Mouse (Mus musculus): ENCODE measurements around the gene Cabin1.

DNA sequence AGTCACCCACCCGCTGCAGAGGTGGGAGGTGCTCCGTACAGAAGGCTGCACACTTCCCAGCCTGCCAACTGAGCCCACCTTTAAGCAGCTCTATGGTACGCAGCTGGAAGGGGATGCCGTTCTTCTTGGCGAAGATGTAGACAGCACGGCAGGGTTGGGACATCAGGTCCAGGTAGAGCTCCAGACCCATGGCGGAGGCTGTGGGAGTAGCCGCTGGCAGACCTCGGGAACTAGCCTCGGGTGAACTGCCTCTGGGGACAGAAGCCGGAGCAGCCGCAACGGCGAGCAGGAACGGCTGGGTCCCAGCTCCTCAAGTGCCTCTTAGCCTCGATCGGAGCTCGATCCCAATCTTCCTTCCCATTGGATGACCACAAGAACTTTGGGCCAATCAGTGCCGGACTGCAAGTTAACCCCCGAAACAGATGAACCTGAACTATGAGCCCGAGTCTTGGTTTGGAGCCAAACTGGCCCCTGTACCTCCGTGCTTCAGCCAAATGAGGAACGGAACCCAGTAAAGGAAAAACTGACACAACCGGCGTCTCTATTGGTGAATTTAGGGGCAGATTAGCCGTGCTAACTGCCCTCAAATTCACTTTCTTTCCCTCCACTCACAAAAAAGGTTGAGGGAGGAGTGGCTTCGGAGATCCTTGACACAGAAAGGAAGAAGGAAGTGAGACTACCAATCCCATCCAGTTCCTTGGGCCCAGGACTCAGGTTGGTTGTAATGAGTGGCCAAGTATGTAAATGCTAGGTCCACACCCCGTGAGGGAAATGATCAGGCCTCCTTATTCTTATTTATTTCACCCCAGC is 16.8 kb upstream of the Cabin1 start, which contains the start of the genes Gm20441 and Gstt3:
- TF ChIP-seq MAFK (IDR thresholded peaks at IDR 0.05; ENCODE audit: insufficient read depth, low read depth, low read length) (no peak), HCFC1 (IDR thresholded peaks at IDR 0.05; ENCODE audit: borderline replicate concordance, insufficient read depth, low read length) (no peak)
